Mouse (Mus musculus) neural tube, embryonic 11.5 days (tissue): ENCODE results near the gene Ushbp1. TPM values are rescaled to one million over a fixed set of nuclear protein-coding genes. Genes with fewer than 3 reads are reported as not detected.

Experiments
- ATAC-seq: fragments of 200-750 bp; cut with Nextera tagmentation; 2 replicates; pipeline ENCODE4 v1.8.0; 2017; ENCODE audit warnings: moderate number of reproducible peaks, mild to moderate bottlenecking, moderate TSS enrichment, moderate library complexity; ENCODE audit not compliant: insufficient read depth, low FRiP score, low TSS enrichment
- DNase-seq: peaks from one replicate; pipeline ENCODE4 v3.0.0-alpha.2; 2015; ENCODE audit warnings: low spot score
- H3K27ac ChIP-seq: fragments of 300-500 bp; sonication (generic); 2 replicates; pipeline ENCODE4 v1.5.1; 2014; ENCODE audit warnings: low read depth, mild to moderate bottlenecking, low read length
- H3K27me3 ChIP-seq: fragments of 300-500 bp; sonication (generic); 2 replicates; pipeline ENCODE4 v1.6.1; 2014; ENCODE audit warnings: mild to moderate bottlenecking, low read length, mixed read lengths; ENCODE audit not compliant: control insufficient read depth, insufficient read depth
- H3K36me3 ChIP-seq: fragments of 300-500 bp; sonication (generic); 2 replicates; pipeline ENCODE4 v1.6.1; 2014; ENCODE audit warnings: mild to moderate bottlenecking, low read length, moderate library complexity, mixed read lengths; ENCODE audit not compliant: control insufficient read depth, insufficient read depth
- H3K4me1 ChIP-seq: fragments of 300-500 bp; sonication (generic); 2 replicates; pipeline ENCODE4 v1.6.1; 2014; ENCODE audit warnings: low read length, mixed read lengths; ENCODE audit not compliant: control insufficient read depth, insufficient read depth
- H3K4me2 ChIP-seq: fragments of 300-500 bp; sonication (generic); 2 replicates; pipeline ENCODE4 v1.6.1; 2014; ENCODE audit warnings: low read depth, mild to moderate bottlenecking, moderate library complexity
- H3K4me3 ChIP-seq: fragments of 300-500 bp; sonication (generic); 2 replicates; pipeline ENCODE4 v1.5.1; 2014; ENCODE audit warnings: low read depth, low read length
- H3K9ac ChIP-seq: fragments of 300-500 bp; sonication (generic); 2 replicates; pipeline ENCODE4 v1.6.1; 2014; ENCODE audit warnings: mild to moderate bottlenecking, low read length
- H3K9me3 ChIP-seq: fragments of 300-500 bp; sonication (generic); 2 replicates; pipeline ENCODE4 v1.6.1; 2016; ENCODE audit warnings: low read length; ENCODE audit not compliant: control insufficient read depth
- WGBS: fragments of 180-500 bp; shearing (Covaris S2); extraction: QIAGEN DNeasy Blood & Tissue Kit; methylation state at CpG from one replicate; pipeline ENCODE4 v1.1.7; 2014; 5-methylcytosine and 5-hydroxymethylcytosine counted together
- polyA plus RNA-seq: library from polyadenylated mRNA; unstranded; fragments of >200 nt; fragmentation: Nextera tagmentation; extraction: Ambion mirVana; gene quantifications from 2 replicates; pipeline ENCODE4 v1.2.1, GENCODE M21; 2014

The Ushbp1 gene
- polyA plus RNA-seq, 1 experiment from 2014 or later: 3.9 TPM

- Histone ChIP-seq H3K27ac (peak overlapping the region; percentile 54), H3K4me3 (no peak overlapping the region)
- no peak for ATAC-seq
Measured at GRCm38 (mm10) chr8:71383860-71384259, 11.7 kb downstream of the Ushbp1 start.

GRCm38 (mm10) chr8:71383396-71383795 lies 12.2 kb downstream of the Ushbp1 start:
- Histone ChIP-seq H3K9ac (peak overlapping the region; percentile 22; the same call in 1 of the 2 replicates), H3K36me3 (no peaks in the 10 kb centered on the region), H3K9me3 (no peaks in the 10 kb centered on the region), H3K27ac (peak overlapping the region; percentile 96), H3K4me3 (no peak overlapping the region), H3K4me1 (peaks cover 23% of the 10 kb centered on the region), H3K4me2 (no peak overlapping the region), H3K27me3 (no peaks in the 10 kb centered on the region)
- no peak for DNase-seq
- no peak for ATAC-seq
- WGBS: 11% methylated on average over 12 of the region's 12 CpGs

More at GRCm38 (mm10) chr8:71383860-71384259, 11.7 kb downstream of the Ushbp1 start:
- H3K27me3 ChIP-seq: no peaks in the 10 kb centered on the region
- H3K4me2 ChIP-seq: no peak overlapping the region
- DNase-seq: no peak
- 49% methylated on average over 3 of the region's 3 CpGs for WGBS
- no peaks in the 10 kb centered on the region for H3K36me3 ChIP-seq
- peak overlapping the region; percentile 22; the same call in 1 of the 2 replicates for H3K9ac ChIP-seq
- H3K4me1 ChIP-seq: peaks cover 22% of the 10 kb centered on the region
- no peaks in the 10 kb centered on the region for H3K9me3 ChIP-seq

GRCm38 (mm10) chr8:71381971-71382961 lies 13.3 kb downstream of the Ushbp1 start:
- no peaks in the 10 kb centered on the region for H3K27me3 ChIP-seq
- peak overlapping the region; percentile 89 for H3K9ac ChIP-seq
- H3K4me3 ChIP-seq: peak overlapping the region; percentile 81
- WGBS: 2% methylated on average over 70 of the region's 80 CpGs
- ATAC-seq: peak; percentile 87
- peak; percentile 91 for DNase-seq
- H3K4me2 ChIP-seq: peak overlapping the region; percentile 97
- no peaks in the 10 kb centered on the region for H3K9me3 ChIP-seq
- H3K36me3 ChIP-seq: no peaks in the 10 kb centered on the region
- H3K4me1 ChIP-seq: peaks cover 23% of the 10 kb centered on the region
- H3K27ac ChIP-seq: peak overlapping the region; percentile 96

GRCm38 (mm10) chr8:71381421-71381970 lies 14.1 kb downstream of the Ushbp1 start, which contains the start of gene Nr2f6:
Gene Nr2f6, minus strand, starts transcription at chr8:71381960.
- peak; percentile 85 for DNase-seq
- H3K9ac ChIP-seq: peak within 1 kb of the TSS; percentile 89
- peak; percentile 5 for ATAC-seq
- WGBS: under 1% methylated on average over 55 of the region's 89 CpGs
- no peaks in the 10 kb centered on the region for H3K27me3 ChIP-seq
- peak within 1 kb of the TSS; percentile 96 for H3K27ac ChIP-seq
- peak within 1 kb of the TSS; percentile 97 for H3K4me2 ChIP-seq
- no peaks in the 10 kb centered on the region for H3K9me3 ChIP-seq
- H3K36me3 ChIP-seq: no peaks in the 10 kb centered on the region
- peak within 1 kb of the TSS; percentile 81 for H3K4me3 ChIP-seq
- peaks cover 25% of the 10 kb centered on the region for H3K4me1 ChIP-seq

- Histone ChIP-seq H3K4me1 (peaks cover 35% of the 10 kb centered on the region), H3K27me3 (no peaks in the 10 kb centered on the region), H3K4me3 (peak overlapping the region; percentile 81), H3K9ac (peak overlapping the region; percentile 89), H3K9me3 (no peaks in the 10 kb centered on the region), H3K4me2 (peak overlapping the region; percentile 97), H3K27ac (peak overlapping the region; percentile 96; the same call in 1 of the 2 replicates), H3K36me3 (no peaks in the 10 kb centered on the region)
- ATAC-seq: no peak
- DNase-seq: no peak
- whole genome bisulfite sequencing: 1% methylated on average over 71 of the region's 72 CpGs
Measured at GRCm38 (mm10) chr8:71380178-71381171, 15.1 kb downstream of the Ushbp1 start.

GRCm38 (mm10) chr8:71379512-71380075 lies 16.0 kb downstream of the Ushbp1 start:
- ATAC-seq (no peak), DNase-seq (no peak)
- H3K27ac ChIP-seq: 0 out of 2 replicates have a peak overlapping the region, but pooled peaks have one; percentile 27

GRCm38 (mm10) chr8:71379008-71379407 lies 16.6 kb downstream of the Ushbp1 start:
- ATAC-seq: no peak
- Histone ChIP-seq H3K9me3 (no peaks in the 10 kb centered on the region), H3K4me2 (peak overlapping the region; percentile 97), H3K27ac (0 out of 2 replicates have a peak overlapping the region, but pooled peaks have one; percentile 27), H3K27me3 (no peaks in the 10 kb centered on the region), H3K4me1 (peaks cover 36% of the 10 kb centered on the region), H3K9ac (peak overlapping the region; percentile 35), H3K4me3 (peak overlapping the region; percentile 81), H3K36me3 (no peaks in the 10 kb centered on the region)
- 45% methylated on average over 4 of the region's 4 CpGs for WGBS
- DNase-seq: no peak

More at GRCm38 (mm10) chr8:71379512-71380075, 16.0 kb downstream of the Ushbp1 start:
- Histone ChIP-seq H3K4me1 (peaks cover 36% of the 10 kb centered on the region), H3K9ac (peak overlapping the region; percentile 89), H3K4me2 (peak overlapping the region; percentile 97), H3K9me3 (no peaks in the 10 kb centered on the region), H3K27me3 (no peaks in the 10 kb centered on the region), H3K36me3 (no peaks in the 10 kb centered on the region), H3K4me3 (peak overlapping the region; percentile 81)
- WGBS: 47% methylated on average over 3 of the region's 3 CpGs
